Mouse (Mus musculus): ENCODE results near the gene Ccdc85a. TPM values are rescaled to one million over a fixed set of nuclear protein-coding genes. Genes with fewer than 3 reads are reported as not detected.
"Not testable (repeated sequence)": the region's sequence is repeated elsewhere in the genome, so short reads cannot be mapped to it uniquely, and the experiment has no call there.

Gene Ccdc85a
- polyA plus RNA-seq, 1 experiment from 2014 or later, result 0.04 TPM

DNA sequence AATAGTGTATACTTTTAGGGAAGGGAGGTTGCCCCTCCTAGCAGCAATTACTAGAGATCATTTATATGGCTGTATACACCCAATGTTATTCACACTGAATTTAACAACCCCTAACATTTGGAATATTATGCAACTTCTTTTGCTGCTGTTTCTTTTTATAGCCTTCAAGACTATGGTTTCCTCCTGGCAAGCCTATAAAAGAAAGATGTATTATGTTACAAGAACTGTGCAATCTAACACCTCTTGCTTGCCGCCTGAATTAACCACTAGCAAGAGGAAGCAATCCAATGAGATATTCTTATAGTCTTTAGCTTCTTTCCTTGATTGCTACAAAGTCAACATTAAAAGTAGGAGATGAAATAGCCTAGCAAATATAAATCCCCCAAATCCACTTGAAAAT lies 187.0 kb downstream of the Ccdc85a start:
- Histone ChIP-seq H3K27me3 (replicated peaks) (no peaks in the 10 kb centered on the region), H3K36me3 (no peaks in the 10 kb centered on the region), H3K9ac (no peak overlapping the region), H3K27ac (no peak overlapping the region), H3K4me2 (no peak overlapping the region), H3K9me3 (replicated peaks) (no peaks in the 10 kb centered on the region), H3K4me3 (no peak overlapping the region), H3K4me1 (no peaks in the 10 kb centered on the region)
- ATAC-seq, result no peak
- WGBS (ENCODE audit: insufficient replicate concordance), result 55% methylated on average over 1 of the region's 1 CpGs

DNA sequence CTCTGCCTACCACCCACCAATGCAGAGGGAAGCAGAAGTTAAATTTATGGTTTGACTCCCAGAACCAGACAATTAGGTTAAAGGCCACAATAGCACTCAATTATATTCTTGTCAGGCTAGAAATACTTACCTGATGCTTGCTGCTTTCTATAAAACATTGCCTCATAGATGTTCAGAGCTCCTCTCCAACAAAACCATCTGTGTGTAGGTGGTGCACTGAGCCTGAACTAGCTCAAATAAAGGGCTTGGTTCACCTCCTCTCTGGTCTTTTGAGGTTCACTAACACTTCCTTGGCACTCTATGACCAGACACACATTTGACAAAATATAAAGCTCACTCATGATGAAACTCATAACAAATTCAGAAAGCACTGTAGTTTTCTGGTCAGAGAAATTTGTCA lies 208.2 kb downstream of the Ccdc85a start:
- H3K36me3 ChIP-seq, result no peaks in the 10 kb centered on the region
- no peaks in the 10 kb centered on the region for H3K27me3 ChIP-seq (replicated peaks)
- H3K27ac ChIP-seq, result no peak overlapping the region
- no peaks in the 10 kb centered on the region for H3K9me3 ChIP-seq (replicated peaks)
- ATAC-seq, result no peak
- no peaks in the 10 kb centered on the region for H3K4me1 ChIP-seq
- no peak overlapping the region for H3K4me2 ChIP-seq
- no peak overlapping the region for H3K4me3 ChIP-seq
- no peak overlapping the region for H3K9ac ChIP-seq

DNA sequence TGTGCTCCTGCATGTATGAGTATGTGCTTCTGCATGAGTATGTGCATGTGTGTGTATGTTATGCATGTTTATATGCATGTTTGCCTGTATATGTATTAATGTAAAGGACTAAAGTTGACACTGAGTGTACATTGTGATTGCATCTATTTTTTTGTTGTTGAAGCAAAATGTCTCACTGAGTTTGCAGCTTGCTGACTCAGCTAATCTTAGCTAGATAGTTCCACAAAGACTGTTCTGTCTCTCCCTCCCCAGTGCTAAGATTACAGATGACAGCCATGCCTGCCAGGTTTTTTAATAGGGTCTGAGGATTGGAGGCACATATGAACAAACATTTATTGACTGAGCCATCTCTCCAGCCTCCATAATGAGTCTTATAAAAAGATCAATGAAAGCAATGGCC lies 209.5 kb downstream of the Ccdc85a start:
- Histone ChIP-seq H3K36me3 (no peaks in the 10 kb centered on the region), H3K4me1 (no peaks in the 10 kb centered on the region), H3K4me3 (no peak overlapping the region), H3K4me2 (no peak overlapping the region), H3K27ac (no peak overlapping the region), H3K9me3 (replicated peaks) (no peaks in the 10 kb centered on the region), H3K27me3 (replicated peaks) (no peaks in the 10 kb centered on the region), H3K9ac (no peak overlapping the region)
- ATAC-seq, result no peak

DNA sequence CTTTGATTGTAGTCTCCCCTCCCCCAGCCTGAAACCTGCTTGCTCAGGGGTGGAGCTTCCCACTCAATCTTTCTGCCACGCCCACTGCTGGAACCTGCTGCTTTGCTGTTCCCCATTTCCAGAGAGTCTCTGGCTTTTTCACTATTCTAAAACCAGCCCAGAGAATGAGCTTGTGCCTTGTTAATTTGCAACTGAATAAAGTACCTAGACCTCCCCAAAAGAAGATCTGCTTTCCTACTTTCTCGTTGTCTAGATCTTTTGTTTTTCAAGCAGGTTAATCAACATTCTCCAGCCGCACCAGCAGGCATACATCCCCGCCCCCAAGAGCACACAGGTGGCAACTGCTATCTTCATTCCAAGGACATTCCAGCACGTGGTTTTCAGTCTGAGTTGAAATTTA lies 212.7 kb downstream of the Ccdc85a start:
- H3K27ac ChIP-seq; H3K4me1 ChIP-seq; H3K9me3 ChIP-seq (replicated peaks); ATAC-seq; H3K27me3 ChIP-seq (replicated peaks); H3K4me2 ChIP-seq; H3K9ac ChIP-seq; H3K36me3 ChIP-seq; H3K4me3 ChIP-seq: not testable (repeated sequence)
- 50% methylated on average over 5 of the region's 5 CpGs for WGBS (ENCODE audit: insufficient replicate concordance)

DNA sequence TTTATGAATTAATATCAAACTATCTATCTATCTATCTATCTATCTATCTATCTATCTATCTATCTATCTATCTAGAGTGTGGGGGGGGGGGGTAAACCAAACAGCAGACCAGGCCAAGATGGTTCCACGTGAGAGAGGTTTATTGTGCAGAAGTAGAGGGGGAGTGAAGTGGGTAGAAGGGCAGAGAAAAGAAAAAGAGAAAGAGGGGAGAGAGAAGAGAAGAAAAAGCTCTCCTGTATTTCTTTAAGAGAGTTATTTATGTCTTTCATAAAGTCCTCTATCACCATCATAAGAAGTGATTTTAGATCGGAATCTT lies 218.2 kb downstream of the Ccdc85a start:
- no peaks in the 10 kb centered on the region for H3K9me3 ChIP-seq (replicated peaks)
- ATAC-seq, result no peak
- no peaks in the 10 kb centered on the region for H3K36me3 ChIP-seq
- WGBS (ENCODE audit: insufficient replicate concordance), result 54% methylated on average over 2 of the region's 2 CpGs
- peaks cover 4% of the 10 kb centered on the region; the same call in 1 of the 2 replicates for H3K4me1 ChIP-seq
- H3K4me3 ChIP-seq, result no peak overlapping the region
- H3K4me2 ChIP-seq, result peak overlapping the region; percentile 59
- H3K27ac ChIP-seq, result no peak overlapping the region
- H3K9ac ChIP-seq, result no peak overlapping the region
- no peaks in the 10 kb centered on the region for H3K27me3 ChIP-seq (replicated peaks)

DNA sequence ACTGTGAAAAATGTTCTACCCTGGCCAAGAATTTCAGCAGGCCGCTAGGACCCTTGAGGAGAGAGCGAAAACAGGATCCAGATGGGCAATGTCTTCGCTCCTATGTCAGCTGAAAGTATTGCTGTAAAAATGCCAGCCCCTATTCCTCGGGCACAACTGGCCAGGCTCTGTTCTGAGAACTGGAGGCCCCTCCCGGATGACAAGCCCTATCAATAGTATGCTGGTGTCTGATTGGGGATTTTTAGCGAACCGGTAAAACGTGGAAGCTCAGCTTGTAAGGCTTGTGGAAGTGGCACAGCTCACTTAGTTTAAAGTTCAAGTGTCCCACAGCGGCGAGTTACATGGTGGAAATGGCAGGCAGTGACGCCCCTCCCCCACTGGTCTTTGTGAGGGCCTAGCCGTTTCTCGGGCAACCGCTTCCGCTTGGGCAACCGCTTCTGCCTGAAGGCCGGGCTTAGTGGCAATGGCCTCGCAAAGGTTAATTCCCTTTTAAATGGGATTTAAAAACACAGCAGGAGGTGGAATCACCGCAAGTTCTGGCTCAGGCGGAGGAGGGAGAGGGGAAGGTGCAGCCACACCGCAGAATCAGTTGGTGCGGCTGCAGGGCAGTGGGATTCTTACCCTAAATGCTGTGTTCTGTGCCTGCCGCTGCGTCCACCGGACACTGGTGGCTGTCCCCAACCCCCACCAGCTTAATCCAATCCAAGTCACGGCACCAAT lies 218.8 kb downstream of the Ccdc85a start:
- peak overlapping the region; percentile 59 for H3K4me2 ChIP-seq
- WGBS (ENCODE audit: insufficient replicate concordance), result 9% methylated on average over 26 of the region's 26 CpGs
- H3K27ac ChIP-seq, result no peak overlapping the region
- H3K4me1 ChIP-seq, result peaks cover 4% of the 10 kb centered on the region; the same call in 1 of the 2 replicates
- no peaks in the 10 kb centered on the region for H3K36me3 ChIP-seq
- H3K9me3 ChIP-seq (replicated peaks), result no peaks in the 10 kb centered on the region
- peak overlapping the region; percentile 15 for H3K4me3 ChIP-seq
- peak; percentile 82 for ATAC-seq
- no peaks in the 10 kb centered on the region for H3K27me3 ChIP-seq (replicated peaks)
- no peak overlapping the region for H3K9ac ChIP-seq

DNA sequence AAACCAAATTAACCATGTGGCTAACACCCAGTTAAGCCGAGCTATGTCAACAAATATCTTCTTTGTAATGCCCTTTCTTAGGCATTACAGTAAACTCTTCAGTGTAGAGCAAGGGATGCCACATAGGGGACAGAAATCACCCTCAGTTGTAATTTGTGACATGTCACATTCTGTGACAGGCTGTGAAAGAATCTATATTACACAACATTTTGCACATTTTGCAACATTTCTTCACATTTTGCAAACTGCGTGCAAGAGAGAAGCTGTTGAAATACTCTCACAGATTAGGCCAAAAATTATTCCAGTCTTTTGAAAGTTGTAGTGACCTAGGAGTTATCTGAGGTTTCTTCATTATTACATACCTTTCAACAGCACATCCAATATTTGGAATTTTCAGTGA lies 240.7 kb downstream of the Ccdc85a start:
- H3K4me2 ChIP-seq, result no peak overlapping the region
- H3K4me3 ChIP-seq, result no peak overlapping the region
- H3K9me3 ChIP-seq (replicated peaks), result no peaks in the 10 kb centered on the region
- no peaks in the 10 kb centered on the region for H3K27me3 ChIP-seq (replicated peaks)
- no peaks in the 10 kb centered on the region for H3K36me3 ChIP-seq
- no peak for ATAC-seq
- no peak overlapping the region for H3K27ac ChIP-seq
- 66% methylated on average over 2 of the region's 2 CpGs for WGBS (ENCODE audit: insufficient replicate concordance)
- no peaks in the 10 kb centered on the region for H3K4me1 ChIP-seq
- H3K9ac ChIP-seq, result no peak overlapping the region

DNA sequence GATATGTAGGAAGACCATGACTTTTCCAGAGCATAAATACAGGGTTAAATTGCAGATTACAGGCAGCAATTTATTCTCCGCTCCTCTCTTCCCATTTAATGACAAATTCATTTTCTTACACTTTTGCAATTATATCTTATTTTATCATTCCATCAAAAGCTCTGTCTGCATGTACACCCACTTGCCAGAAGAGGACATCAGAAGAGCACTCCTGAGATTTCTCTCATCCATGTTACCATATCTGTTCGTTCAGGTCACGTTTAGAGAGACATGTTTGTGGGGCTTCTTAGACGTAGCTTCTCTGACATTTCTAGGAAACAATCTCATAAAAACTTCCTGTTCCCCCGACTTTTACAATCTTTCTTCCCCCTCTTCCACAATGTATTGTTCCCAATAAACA lies 242.2 kb downstream of the Ccdc85a start:
- WGBS (ENCODE audit: insufficient replicate concordance), result 52% methylated on average over 5 of the region's 5 CpGs
- no peak overlapping the region for H3K4me2 ChIP-seq
- no peaks in the 10 kb centered on the region for H3K36me3 ChIP-seq
- no peaks in the 10 kb centered on the region for H3K27me3 ChIP-seq (replicated peaks)
- no peak overlapping the region for H3K4me3 ChIP-seq
- ATAC-seq, result no peak
- H3K27ac ChIP-seq, result no peak overlapping the region
- H3K9ac ChIP-seq, result no peak overlapping the region
- no peaks in the 10 kb centered on the region for H3K9me3 ChIP-seq (replicated peaks)
- H3K4me1 ChIP-seq, result no peaks in the 10 kb centered on the region

DNA sequence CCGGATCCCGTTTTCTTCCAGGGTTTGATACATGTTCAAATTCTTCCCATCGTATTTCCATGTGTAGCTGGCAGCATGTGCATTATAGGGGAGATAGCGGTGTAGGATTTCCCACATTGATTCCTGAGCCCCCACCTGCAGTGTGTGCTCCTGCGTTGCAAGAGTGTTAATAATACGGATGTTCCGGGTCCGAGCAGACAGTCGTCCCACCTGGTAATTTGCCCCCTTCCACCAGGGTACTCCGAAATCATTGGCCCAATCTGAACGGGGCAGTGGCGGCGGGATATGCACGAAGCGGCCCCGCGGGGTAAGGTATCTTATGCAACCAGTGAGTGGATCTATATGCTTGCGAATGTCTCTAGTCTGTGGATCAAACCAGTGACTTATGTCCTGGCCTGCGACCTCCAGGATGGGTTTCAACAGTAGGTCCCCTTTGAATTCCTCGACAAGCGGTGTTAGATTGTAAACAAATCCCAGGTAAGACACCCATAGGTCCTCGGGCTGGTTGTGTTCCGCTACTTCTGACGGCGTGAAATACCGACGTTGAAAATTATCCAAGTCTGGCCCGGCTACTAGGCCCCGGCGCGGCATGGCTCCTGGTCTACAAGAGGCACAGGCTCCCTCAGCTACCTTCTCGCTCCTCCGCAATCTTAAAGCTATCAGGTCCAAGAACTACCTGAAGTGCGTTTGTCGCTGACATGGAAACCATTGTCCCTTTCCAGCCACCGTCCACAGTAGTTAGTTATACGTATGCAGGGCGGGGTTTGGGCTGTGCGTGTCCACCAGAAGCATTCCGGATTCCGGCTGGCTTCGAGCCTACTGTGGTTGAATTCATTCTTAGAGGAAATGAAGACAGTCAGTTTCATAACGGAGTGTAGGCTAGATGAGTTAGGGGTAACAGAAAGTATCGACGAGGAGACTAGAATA lies 244.6 kb downstream of the Ccdc85a start, which contains the start of gene Gm6685:
Gene Gm6685 (minus strand): TSS at position 644 of the 927 bp plus-strand sequence.
- not testable (repeated sequence) for H3K36me3 ChIP-seq; H3K4me1 ChIP-seq; ATAC-seq; H3K4me3 ChIP-seq; H3K9me3 ChIP-seq (replicated peaks); H3K27me3 ChIP-seq (replicated peaks); H3K27ac ChIP-seq; H3K4me2 ChIP-seq; H3K9ac ChIP-seq
- 77% methylated on average over 45 of the region's 45 CpGs for WGBS (ENCODE audit: insufficient replicate concordance)

Other genes starting within 250 kb of the Ccdc85a start
- 0.20 TPM in 1 of 2 replicates, not detected in the other for gene Gm6685, start 244.5 kb downstream of the Ccdc85a start, polyA plus RNA-seq (2016; fragmentation: Nextera tagmentation; extraction: Ambion mirVana)

Measured in liver, embryonic 12.5 days (tissue).